Mouse (Mus musculus): ENCODE measurements around the gene Sgms1.

- no peak for TF ChIP-seq CTCF (IDR thresholded peaks at IDR 0.05; ENCODE audit: borderline replicate concordance, insufficient read depth, low read length)
- no peak for TF ChIP-seq POLR2A (IDR thresholded peaks at IDR 0.05; ENCODE audit: low read depth, low read length)
These were observed 91.3 kb downstream of the Sgms1 start for GRCm38 (mm10) chr19:32298221-32298620.

Measured in embryonic fibroblast, embryonic 13.5 days (primary cell).